Mouse (Mus musculus) c-Kit-positive CD71-negative TER-119-negative erythroid progenitor cells, embryonic 14.5 days (primary cell): Measurements from ENCODE around the gene Arhgap21.
"Not testable (repeated sequence)": the region's sequence is repeated elsewhere in the genome, so short reads cannot be mapped to it uniquely, and the experiment has no call there.

Source experiments
- DNase-seq: peaks from one replicate; pipeline ENCODE4 v3.0.0-alpha.2; 2013; ENCODE audit warnings: low read depth

Gene Arhgap21

GRCm38 (mm10) chr2:20939367-20939766, 29.3 kb downstream of the Arhgap21 start:
- no peak for DNase-seq

- DNase-seq, result no peak
Measured at GRCm38 (mm10) chr2:20936609-20937221, 32.0 kb downstream of the Arhgap21 start.

- DNase-seq, result no peak
Measured at GRCm38 (mm10) chr2:20934406-20934805, 34.3 kb downstream of the Arhgap21 start.

- DNase-seq, result no peak
Measured at GRCm38 (mm10) chr2:20932748-20933313, 35.9 kb downstream of the Arhgap21 start.

GRCm38 (mm10) chr2:20931761-20932160, 36.9 kb downstream of the Arhgap21 start:
- DNase-seq, result not testable (repeated sequence)

- DNase-seq, result no peak
Measured at GRCm38 (mm10) chr2:20928454-20928853, 40.2 kb downstream of the Arhgap21 start.

GRCm38 (mm10) chr2:20924938-20925337, 43.7 kb downstream of the Arhgap21 start:
- no peak for DNase-seq

- DNase-seq, result no peak
Measured at GRCm38 (mm10) chr2:20922366-20922765, 46.3 kb downstream of the Arhgap21 start.

- no peak for DNase-seq
Measured at GRCm38 (mm10) chr2:20921558-20921957, 47.1 kb downstream of the Arhgap21 start.

- no peak for DNase-seq
Measured at GRCm38 (mm10) chr2:20921021-20921420, 47.7 kb downstream of the Arhgap21 start.

- no peak for DNase-seq
Measured at GRCm38 (mm10) chr2:20914531-20915320, 54.0 kb downstream of the Arhgap21 start.

- DNase-seq, result no peak
Measured at GRCm38 (mm10) chr2:20913019-20913415, 55.7 kb downstream of the Arhgap21 start.

- no peak for DNase-seq
Measured at GRCm38 (mm10) chr2:20912348-20913018, 56.2 kb downstream of the Arhgap21 start.

GRCm38 (mm10) chr2:20910446-20910845, 58.2 kb downstream of the Arhgap21 start:
- DNase-seq, result no peak

- no peak for DNase-seq
Measured at GRCm38 (mm10) chr2:20909404-20909803, 59.3 kb downstream of the Arhgap21 start.

- DNase-seq, result no peak
Measured at GRCm38 (mm10) chr2:20907291-20907690, 61.4 kb downstream of the Arhgap21 start.

GRCm38 (mm10) chr2:20905411-20905810, 63.3 kb downstream of the Arhgap21 start:
- DNase-seq, result no peak

- no peak for DNase-seq
Measured at GRCm38 (mm10) chr2:20902981-20903645, 65.6 kb downstream of the Arhgap21 start.

GRCm38 (mm10) chr2:20901916-20902315, 66.8 kb downstream of the Arhgap21 start:
- DNase-seq, result no peak

- peak; percentile 32 for DNase-seq
Measured at GRCm38 (mm10) chr2:20899301-20899700, 69.4 kb downstream of the Arhgap21 start.

- DNase-seq, result peak; percentile 73
Measured at GRCm38 (mm10) chr2:20898684-20899083, 70.0 kb downstream of the Arhgap21 start.

- DNase-seq, result no peak
Measured at GRCm38 (mm10) chr2:20896446-20896845, 72.2 kb downstream of the Arhgap21 start.
